ENCODE assay signal across 15 mouse cellular contexts in genomic region chr13:88833732-88834131, GRCm38 (mm10). TPM values are rescaled to one million over a fixed set of nuclear protein-coding genes. Genes with fewer than 3 reads are reported as not detected.
"Had no signal": no experiment of that assay in that cellular context is flagged by ENCODE, and none has a peak within 500 bp of the region (broad histone marks: within the 10 kb centered on the region; RNA-seq: fewer than 3 reads in every experiment).

No protein-coding gene starts in this region.

- H3K9ac ChIP-seq: neural tube, embryonic 15.5 days; stomach, embryonic 15.5 days had no signal

- H3K27me3 ChIP-seq: neural tube, embryonic 15.5 days; stomach, embryonic 15.5 days had no signal

- H3K4me1 ChIP-seq: neural tube, embryonic 15.5 days; stomach, embryonic 15.5 days had no signal

- H3K27ac ChIP-seq: neural tube, embryonic 15.5 days; stomach, embryonic 15.5 days; stomach, postnatal 0 days had no signal

- DNase-seq: retina, postnatal 1 day; right cerebral cortex, adult 18-20 months; right cerebral cortex, postnatal 14 days; right cerebral cortex, postnatal 25 days; right cerebral cortex, postnatal 4 days; spleen, adult 18-20 months; thymus, adult 18-20 months; thymus, adult 2 months; thymus, postnatal 14 days; thymus, postnatal 25 days; thymus, postnatal 36 days; thymus, postnatal 4 days had no signal

- H3K36me3 ChIP-seq: neural tube, embryonic 15.5 days; stomach, embryonic 15.5 days had no signal

- H3K4me2 ChIP-seq: neural tube, embryonic 15.5 days; stomach, embryonic 15.5 days had no signal

- H3K4me3 ChIP-seq: neural tube, embryonic 15.5 days; stomach, embryonic 15.5 days had no signal

- H3K9me3 ChIP-seq: neural tube, embryonic 15.5 days; stomach, embryonic 15.5 days had no signal

RNA-seq across cellular contexts. Expression of gene Edil3, which starts 12.5 kb away (rescaled TPM):
- polyA plus RNA-seq: thymus, adult 2 months had no signal
